Mouse (Mus musculus) ovary, postnatal 10 days (tissue): ENCODE measurements at regions not wholly inside any gene's neighbourhood (a gene's known extent, or its start where the extent isn't known, plus 50 kb on each side); places are given as distances from the start of the nearest gene placed in this dataset.

Source experiments
- DNase-seq: peaks from one replicate; pipeline ENCODE4 v3.0.0; 2022; ENCODE audit warnings: low spot score

DNA sequence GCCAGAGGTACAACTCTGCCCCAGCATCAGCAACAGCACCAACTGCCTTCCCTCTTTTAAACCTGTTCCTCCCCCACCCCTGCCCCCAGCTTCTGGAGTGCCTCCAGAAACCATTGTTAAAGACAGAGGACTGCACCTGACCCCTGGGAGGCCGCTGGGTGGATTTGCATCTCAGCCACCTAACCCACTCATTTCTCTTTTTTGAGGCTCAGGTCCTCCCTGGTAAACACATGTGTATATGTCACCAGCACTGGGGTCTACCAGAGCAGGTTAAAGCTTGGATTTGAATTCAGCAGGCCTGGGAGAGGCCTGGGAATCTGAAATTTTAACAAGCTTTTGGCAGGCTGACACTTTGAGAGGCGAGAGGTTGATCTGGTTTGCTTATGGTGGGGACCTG, 63.5 kb upstream of the Kazn start:
- DNase-seq = no peak

DNA sequence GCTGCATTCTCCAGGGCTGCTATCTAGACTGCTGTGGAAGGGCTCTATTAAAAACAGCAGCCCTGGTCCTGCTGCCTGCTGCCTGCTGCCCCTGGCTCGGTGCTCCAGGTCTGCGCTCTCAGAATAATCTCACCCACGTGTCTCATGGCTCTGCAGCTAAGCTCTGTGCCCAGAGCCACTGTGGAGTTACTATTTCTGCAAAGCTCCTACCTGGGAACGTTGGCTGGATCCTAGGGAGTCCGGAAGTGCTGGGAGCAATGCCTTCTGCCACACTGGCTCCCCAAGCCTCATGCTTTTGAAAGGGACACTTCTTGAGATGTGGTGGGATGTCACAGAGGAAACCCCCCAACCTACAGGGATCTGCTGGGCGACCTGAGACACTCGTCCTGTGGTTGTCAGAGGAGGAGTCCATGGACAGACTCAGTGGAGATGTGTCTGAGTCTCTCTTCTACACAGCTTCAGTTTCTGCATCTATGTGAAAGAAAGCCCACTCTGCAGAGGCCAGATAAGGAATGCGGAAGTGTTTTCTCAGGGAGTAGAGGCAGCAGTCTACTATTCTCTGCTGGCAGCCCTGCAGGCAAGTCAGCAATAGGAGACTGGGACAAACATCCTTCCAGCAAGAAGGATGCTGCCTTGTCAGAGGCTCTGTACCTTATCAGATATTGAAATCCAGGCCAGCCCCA, 63.0 kb upstream of the Kazn start:
- DNase-seq = no peak

DNA sequence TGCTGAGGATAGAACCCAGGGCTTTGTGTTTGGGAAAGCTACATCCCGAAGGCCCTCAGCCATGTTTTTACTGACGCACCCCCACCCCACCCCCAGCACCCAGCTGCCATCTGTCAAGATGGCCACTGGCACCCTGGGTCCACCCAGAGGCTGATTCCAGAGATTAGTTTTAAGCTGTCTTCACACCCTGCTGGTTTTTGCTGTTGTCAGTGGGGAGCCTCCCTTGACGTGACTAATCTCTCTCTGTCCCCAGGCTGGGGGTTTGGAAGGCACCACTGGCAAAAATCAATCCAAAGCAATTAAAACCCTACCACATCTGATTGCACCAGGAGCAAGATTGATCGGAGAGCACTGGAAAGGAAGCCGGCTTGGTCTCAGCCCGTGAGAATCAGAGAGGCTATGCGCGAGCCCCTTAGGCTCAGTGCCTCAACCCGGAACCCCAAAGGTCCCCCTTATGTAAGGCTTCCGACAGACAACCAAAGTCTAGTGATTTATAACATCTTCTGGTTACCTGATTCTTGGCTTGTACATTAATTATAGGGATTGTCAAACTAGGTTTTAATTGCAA, 59.7 kb upstream of the Kazn start:
- DNase-seq = no peak

DNA sequence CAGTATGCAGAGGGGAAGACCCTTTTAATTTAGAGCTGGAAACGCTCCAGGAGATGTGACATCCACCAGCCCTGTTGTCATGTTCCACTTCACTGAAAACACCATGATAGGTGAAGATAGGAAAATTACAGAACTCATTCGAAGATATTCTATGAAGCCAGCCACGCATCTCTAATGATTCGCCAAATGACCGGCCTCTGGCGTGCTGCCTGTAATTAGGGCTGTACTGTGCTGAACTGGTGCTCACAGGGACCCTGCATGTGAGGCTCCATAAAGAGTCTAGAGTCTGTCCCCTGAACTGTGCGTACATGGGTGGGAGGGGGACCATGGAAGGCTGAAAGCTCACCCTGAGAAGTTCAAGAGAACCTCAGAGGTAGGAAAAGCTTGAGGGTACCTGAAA, 53.6 kb upstream of the Kazn start:
- no peak for DNase-seq

DNA sequence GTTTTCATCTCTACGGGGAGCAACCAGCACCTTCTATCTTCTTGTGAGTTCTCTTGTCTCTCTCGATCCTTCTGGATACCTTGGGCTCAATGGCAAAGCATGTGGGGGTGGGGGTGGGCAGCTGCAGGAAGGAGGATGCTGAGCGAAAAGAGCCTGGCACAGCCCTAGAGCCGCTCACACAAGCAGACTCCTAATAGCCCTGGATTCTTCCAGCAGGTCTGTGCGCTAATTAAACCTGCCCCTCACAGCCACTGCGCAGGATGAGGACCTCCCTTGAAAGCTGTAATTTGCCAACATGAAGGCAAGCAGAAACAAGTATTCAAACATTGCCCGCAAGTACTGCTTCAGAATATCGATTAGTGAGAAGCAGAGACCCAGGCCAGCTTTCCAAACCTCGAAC, 53.1 kb upstream of the Kazn start:
- no peak for DNase-seq

DNA sequence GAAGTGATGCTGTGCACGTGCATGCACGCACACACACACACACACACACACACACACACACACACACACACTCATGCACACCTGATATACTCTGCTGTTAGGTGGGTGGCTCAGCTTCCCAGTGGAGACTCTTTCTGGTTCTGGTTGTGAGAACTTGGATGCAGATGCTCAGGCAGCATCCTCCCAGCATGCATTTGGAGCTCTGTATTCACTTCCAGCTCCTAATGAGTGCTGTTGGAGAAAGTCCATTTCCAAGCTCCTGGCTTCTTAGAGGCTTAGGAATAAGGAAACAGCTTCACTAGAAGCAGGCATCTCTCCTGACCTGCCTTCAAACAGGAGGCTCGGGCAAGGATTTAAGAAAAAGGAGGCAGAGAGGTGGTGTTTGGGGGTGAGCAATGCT, 52.2 kb upstream of the Kazn start:
- no peak for DNase-seq
